Mouse (Mus musculus): Measurements from ENCODE around the gene Dcaf12.

Gene Dcaf12

DNA sequence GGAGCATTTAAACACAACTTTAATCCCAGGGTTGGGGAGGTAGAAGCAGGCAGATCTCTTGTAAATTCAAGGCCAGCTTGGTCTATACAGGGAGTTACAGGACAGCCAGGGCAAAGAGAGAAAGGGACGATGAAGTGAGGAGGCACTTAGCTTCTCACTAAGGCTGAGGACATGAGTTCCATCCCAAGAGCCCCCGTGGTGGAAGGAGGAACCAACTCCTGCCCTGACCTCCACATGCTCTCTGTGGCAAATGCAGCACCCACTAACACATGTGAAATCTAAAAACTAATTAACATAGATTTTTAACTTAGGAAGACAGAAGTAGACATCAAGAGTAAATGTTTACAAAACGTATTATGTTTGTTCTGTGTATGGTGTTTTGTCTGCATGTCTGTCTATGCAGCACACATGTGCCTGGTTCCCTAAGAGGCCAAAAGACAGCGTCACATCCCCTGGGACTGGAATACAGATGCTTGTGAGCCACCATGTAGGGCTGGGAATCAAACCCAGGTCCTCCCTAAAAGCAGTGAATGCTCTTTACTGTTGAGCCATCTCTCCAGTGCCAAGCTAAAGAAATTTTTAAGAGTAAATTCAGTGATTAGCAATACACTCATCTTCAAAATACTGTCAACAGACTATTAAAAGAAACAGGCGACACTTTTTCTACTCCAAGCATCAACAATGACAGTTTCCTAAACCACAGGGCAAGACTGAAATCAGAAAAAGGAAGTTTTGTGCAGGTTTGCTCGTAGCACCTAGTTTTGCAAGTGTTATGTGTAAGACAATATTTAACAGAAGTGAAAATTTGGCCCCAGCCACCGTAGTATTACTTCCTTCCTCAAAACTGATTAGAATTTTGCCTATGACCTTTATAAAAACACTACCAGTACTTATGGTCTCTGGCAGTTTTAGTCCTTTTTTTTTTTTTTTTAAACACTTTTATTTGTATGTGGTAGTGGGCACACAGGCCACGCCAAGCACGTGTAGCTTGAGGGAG, 3.8 kb downstream of the Dcaf12 start:
- peak; percentile 82 to 87 for DNase-seq (ENCODE audit: low spot score in 2 of 2)

DNA sequence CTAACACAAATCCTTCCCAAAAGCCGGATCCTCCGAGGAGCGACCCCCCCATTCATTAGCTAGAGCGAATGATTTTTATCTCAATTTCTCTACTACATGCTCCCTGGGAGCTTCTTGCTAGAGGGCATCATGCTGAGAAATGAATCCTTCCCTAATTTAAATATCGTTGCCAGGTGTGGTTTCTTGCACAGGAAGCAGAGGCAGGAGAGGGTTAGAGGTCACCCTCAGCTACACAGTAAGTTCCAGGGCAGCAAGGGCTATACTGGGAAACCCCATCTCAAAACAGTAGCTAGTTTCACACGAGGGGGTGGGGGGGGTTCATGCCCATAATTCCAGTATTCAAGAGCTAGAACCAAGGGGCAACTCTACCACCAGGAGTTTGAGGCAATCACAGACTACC, 7.3 kb downstream of the Dcaf12 start:
- DNase-seq (ENCODE audit: low spot score in 2 of 2): peak; percentile 62 to 63

DNA sequence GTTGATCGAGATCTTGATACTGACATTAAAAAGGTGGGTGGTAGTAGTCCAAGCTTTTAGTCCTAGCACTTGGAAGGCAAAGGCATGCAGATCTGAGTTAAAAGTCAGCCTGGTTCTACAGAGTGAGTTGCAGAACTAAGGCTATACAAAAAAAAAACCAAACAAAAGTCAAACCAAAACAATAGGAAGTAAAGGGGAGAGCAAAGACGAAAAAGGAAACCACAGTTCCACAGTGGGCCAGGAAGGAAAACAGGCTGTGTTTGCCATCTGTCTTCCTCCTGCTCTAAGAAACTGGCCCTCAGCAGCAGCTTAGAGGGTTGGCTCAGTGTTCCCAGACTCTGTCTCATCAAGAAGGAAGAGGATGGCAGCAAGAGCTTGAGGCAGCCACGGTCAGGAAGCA, 10.4 kb downstream of the Dcaf12 start:
- peak; percentile 50 to 51 for DNase-seq (ENCODE audit: low spot score in 2 of 2)

DNA sequence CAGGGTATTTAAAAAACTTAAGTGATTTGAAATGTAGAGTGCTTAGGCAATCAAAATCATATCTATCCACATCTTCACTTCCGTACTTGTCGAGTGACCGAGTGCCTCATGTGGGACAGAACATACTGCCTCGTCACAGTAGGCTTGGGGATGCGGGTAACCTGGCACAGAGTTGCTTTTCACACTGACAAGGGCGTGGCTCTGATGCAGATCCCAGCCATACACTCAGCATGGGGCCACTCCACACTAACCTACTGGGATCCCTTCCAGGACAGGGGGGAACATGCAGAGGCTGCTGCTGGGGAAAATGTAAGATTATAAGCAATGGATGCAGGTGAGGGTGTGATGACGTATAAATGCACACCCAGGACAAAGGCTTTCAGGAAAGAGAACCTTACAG, 11.0 kb downstream of the Dcaf12 start:
- no peak for DNase-seq (ENCODE audit: low spot score in 2 of 2)

DNA sequence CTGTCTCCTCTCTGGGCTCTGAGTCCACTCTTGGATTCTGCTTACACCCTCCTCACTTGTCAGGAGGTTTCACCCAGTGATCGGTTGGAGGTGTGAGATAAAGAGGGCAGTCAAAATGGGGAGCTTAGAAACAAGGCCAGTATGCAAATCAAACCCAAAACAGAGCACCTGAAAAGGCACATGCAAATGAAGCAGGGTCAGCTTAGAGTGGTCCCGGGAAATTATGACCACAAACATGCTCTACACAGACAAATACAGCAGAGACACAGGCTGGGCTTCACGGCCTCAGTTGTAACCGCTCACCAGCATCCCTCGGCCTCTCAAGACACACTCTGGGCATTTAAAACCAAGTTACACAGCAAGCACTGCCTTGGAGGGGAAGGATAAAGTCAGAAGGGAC, 15.7 kb downstream of the Dcaf12 start:
- no peak for DNase-seq (ENCODE audit: low spot score in 2 of 2)

DNA sequence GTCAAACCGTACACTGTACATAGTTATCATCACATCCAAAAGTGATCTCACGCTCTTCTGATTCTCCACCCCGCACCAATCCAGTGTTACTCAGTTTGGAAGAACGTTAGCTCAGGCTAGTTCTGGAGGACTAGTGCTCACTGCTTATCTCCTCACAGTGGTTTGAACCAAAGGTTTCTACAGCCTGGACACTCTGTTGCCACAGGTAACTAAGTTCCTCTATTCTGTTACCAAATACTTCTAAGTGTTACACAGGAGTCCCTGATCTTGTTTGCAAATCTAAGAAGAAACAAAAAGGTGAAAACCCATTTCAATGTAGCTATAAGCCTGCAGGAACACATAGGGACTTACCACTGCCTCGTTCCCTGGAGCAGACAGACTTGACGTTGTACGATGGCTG, 18.7 kb downstream of the Dcaf12 start:
- DNase-seq (ENCODE audit: low spot score in 2 of 2): no peak

DNA sequence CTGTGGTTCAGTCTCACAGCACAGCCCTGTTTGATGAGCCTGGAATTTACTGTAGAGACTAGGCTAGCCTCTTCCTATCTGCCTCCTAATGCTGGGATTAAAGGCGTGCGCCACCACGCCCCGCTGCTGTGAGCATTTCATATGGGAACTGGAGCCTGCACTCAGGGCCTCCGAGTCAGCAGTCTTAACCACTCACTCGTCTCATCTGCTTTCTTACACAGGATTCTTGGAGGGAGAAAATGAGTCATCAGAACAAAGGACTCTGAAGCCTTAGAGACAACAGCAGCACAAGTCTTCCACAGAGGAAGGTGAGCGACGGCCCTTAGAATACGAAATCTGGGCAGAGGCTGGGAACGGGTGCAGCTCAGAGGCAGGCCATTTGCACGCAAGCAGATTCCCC, 19.2 kb downstream of the Dcaf12 start:
- no peak for DNase-seq (ENCODE audit: low spot score in 2 of 2)

DNA sequence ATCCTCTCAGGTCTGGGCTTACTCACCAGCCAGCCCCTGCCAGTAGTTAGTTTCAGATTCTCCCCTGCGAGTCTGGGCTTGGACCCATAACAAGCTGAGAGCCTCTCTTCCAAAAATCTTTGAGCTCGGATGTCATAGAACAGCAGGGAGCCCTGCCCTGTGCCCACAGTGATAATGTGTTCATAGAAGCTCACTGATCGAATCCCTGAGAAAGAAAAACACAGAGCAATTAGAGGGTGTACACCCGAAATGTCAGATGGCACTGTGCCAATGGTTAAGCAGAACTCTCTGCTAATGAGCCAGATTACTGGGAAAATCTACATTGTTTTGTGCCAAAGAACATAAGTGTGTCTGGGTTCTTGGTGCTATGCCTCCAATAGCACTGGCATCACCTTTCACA, 20.8 kb downstream of the Dcaf12 start:
- DNase-seq (ENCODE audit: low spot score in 2 of 2): no peak

DNA sequence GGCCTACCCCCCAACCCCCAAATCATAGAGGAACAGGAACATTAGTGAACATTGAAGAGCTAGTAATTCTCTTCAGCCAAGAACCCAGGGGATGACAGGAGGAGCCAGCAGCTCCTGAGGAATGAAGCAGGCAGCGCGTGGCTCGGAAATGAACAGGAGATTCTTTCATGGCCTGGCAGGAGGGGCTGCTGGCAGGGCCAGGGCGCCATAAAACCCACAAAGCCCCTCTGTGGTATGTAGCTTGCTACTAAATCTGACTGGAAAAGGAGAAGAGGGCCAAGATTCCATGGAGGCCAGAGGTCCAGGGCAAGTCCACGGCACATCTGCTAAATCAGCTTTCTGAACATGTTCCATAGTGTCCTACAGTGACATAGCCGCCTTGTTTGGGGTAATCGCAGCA, 24.9 kb downstream of the Dcaf12 start:
- DNase-seq (ENCODE audit: low spot score in 2 of 2): no peak

DNA sequence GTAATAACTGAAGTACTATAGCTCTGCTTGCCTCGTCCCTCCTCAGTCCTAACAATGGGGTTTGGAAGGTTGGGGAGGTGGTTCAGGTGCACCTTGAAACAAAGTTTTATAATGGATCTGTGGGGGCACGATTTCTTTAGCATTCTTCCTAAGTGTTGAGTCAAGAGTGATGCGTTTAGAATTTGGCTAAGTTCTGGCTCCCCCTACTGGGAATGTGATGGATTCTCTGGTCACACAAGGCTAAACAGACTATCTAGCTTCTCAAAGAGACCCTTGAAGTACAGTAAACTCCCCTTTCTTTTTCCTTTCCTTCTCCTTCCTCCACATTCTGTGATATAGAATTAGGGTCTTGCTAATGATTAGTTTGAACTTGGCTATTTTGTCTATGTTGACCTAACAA, 28.3 kb downstream of the Dcaf12 start:
- peak; percentile 19 to 48 for DNase-seq (ENCODE audit: low spot score in 2 of 2)

DNA sequence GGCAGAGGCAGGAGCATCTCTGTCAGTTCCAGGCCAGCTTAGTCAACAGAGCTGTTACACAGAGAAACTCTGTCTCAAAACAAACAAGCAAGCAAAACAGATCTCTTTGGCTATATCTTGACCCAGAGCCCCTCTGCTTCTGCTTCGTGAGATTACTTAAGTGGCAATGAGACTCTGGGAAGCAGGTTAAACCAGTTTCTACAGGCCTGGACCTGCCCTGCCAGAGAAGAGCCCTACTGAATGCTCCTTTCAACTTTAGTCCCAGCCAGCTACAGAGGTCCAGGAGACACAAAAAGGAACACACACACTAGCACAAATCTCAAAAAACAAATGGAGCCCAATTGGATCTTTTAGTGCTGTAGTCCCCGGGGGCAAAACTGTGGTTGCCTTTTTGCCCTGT, 30.6 kb downstream of the Dcaf12 start:
- DNase-seq (ENCODE audit: low spot score in 2 of 2): no peak

DNA sequence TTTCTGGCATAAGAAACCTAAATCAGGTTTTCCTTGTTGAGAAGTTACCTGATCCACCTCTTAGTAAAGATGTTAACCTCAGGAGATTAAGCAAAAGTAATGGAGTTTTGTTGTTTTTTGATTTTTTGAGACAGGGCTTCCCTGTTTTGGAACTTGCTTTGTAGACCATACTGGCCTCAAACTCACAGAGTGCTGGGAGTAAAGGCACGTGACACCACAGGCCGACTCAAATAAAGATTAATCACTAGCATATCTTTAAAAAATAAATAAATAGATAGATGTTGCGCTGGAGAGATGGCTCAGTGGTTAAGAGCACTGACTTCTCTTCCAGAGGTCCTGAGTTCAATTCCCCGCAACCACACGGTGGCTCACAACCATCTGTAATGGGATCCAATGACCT, 38.8 kb downstream of the Dcaf12 start:
- no peak for DNase-seq (ENCODE audit: low spot score in 2 of 2)

DNA sequence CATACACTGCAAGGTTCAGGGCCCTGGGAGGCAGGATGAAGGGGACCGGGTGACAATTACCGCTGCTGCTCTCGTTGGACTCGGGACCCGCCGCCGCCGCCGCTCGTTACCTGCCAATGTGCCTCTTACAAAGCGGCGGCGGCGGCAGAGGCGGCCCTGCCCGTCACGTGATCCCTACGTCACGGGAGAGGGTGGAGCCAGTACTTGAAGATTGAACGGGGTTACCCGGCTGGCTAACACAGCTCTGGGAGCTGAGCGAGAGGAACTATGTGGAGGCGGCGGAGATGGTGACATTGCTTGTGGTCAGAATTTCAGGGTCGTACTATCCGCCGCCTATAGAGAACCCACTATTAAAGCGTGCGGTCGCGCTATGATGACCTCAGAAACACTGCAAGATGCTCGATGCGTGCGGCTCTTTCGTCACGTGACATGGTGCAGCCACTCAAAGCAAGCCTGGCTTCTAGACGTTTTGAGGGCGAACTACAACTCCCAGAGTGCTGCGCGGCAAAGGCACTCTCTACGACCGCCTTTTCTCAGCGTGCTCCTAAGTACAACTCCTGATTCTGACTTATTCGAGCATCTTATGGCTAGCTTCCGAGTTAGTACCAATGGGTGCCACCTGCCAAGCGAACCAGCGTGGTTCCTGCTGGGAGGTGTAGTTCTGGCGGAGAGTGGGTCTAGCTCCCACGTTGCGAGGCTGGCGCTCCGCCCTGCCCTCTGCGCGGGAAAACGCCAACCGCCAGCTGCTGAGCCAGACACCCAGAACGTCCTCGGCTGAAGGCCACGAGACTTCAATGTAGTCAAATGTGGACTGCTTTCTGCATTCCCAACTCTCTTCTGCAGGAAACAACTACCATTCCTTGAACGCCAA, 39.5 kb downstream of the Dcaf12 start, which contains the start of gene Ubap2:
Gene Ubap2, minus strand, starts transcription at position 165 of the 871 bp plus-strand sequence.
- DNase-seq (ENCODE audit: low spot score in 2 of 2): peak; percentile 95 to 98

DNA sequence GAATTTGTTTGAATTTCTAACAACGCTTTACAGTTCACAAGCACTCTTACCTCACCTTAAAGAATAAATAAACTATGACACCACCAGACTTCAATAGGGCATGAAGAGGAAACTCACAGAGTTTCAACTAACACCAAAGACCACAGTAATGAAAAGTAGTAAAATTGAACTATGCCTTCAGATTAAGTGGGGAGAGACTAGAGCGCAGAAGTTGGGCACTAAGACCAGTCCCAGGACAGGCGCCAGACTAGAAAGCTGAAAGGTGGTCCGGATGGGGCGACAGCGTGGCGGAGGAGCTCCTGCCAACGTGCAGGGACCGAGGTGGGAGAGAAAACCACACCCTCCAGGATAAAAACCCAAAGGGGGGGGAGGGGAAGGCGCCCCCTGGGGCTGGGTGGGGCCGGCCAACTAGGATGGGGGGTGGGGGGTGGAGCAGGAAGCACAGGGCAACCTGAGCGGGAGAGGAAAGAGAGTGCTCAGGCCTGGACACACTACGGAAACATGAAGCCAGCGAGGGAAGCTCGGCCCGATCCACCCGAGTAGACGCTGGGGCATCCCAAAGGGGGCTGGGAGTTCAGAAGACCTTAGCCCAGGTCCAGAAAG, 40.2 kb downstream of the Dcaf12 start:
- DNase-seq (ENCODE audit: low spot score in 2 of 2): peak in 1 of 2 experiments; percentile 12

DNA sequence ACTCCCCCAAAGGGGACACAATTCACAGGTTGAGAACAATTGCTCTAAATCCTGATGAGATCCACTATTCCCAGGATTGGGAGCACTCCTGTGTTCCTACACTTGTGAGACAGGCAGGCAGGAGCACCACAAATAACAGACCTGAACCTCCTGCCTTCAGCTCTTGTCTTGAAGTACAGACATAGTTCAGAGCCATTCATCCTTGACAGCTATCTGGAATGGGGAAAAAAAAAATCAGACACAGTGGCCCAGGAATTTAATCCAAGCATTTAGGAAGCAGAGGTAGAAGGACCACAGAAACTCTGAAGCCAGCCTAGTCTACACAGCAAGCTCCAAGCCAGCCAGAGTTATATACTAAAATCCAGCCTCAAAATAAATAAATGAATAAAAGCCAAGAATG, 46.6 kb downstream of the Dcaf12 start:
- no peak for DNase-seq (ENCODE audit: low spot score in 2 of 2)

DNA sequence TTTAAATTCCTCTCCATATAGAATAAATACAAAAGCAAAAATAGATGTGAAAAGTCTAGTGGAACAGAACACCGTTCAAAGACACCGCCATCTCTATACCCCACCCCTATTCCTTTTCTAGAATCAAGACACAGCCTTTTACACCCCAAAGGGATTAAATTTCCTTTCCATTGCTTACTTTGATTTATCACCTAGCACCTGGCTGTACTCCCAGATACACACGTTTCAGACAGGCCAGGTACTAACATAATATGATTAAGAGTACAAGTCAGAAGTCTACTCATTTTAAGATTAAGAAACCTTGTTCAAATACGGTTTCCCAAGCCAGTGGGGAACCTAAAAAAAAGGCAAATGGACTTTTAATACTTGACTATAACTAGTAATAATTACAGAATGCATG, 48.3 kb downstream of the Dcaf12 start:
- DNase-seq (ENCODE audit: low spot score in 2 of 2): no peak

DNA sequence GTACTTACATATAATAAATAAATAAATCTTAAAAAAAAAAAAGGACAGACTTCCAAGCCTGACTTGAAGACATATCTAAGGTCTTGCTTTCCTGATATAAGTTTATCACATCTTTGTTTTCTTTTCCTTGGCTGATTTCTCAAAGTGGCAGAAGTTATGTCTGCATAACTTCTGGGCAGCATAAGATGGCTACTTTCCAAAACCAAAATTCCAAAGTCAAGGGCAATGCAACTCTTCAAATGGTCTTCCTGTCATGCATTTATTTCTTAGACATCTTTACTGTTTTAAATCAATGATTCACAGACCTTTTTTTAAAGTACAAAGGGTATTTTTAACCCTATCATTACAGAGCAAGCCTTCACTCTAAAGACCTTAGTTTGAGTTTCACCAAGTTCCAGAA, 54.0 kb downstream of the Dcaf12 start:
- no peak for DNase-seq (ENCODE audit: low spot score in 2 of 2)

DNA sequence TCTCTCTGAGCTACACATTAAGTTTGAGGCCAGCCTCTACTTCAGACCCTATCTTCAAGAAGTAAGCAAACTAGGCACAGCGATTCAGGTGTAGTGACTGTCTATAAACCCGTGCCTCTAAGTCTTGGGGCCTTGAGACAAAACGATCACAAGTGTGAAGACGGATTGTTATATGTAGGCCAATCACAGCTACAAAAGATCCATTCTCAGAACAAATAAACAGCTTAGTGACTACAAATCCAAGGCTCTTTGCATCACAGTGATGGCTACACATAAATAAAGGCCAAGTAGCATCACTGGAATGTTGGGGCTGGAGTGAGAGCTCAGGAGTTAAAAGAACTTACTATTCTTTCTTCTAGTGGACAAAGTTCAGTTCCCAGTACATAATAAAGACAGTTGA, 55.7 kb downstream of the Dcaf12 start:
- DNase-seq (ENCODE audit: low spot score in 2 of 2): no peak

DNA sequence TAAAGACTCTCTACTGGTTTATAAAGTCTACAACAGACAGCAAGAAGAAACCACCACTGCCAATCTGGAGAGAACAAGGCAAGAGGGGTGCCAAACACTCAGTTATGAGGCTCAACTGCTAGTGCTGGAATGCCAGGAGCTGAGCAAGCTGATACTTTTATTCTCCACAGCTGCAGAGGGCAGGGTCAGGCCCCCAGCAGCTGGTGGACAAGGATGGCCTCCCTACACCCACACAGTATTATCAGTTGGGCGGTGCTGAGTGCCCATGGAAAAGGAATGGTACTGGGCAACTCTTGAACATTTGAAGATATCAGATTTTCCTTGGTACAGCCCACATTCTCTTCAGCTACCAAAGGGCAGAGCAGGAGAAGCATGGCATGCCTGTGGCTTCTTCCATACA, 56.9 kb downstream of the Dcaf12 start:
- no peak for DNase-seq (ENCODE audit: low spot score in 2 of 2)

DNA sequence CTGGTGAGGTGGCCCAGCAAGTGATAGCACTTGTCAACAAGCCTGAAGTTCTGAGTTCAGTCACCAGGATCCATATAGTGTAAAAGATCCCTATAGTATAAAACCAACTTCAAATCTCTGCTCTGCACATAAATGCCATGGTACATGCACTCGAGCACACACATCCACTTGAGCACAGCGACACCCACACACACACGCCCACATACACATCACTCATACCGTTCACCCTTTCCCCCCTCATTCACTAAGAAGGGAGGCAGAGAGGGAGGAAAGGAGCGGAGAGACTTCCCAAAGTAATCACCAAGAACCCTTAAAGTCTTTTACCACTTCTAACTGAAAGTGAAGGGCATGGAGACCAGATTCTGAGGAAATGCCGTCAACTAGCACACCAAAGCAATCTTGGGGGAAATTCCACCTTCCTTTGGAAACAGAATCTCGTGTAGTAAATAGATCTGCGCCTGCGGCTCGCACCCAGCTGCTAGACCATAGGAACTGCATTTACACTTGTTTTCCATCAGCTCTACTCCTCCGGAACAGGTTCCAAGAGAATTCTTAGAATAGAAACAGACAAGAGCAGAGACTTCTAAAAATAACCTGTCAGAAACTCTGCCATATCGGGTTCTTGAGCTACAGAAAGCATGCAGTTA, 59.0 kb downstream of the Dcaf12 start:
- DNase-seq (ENCODE audit: low spot score in 2 of 2): no peak

DNA sequence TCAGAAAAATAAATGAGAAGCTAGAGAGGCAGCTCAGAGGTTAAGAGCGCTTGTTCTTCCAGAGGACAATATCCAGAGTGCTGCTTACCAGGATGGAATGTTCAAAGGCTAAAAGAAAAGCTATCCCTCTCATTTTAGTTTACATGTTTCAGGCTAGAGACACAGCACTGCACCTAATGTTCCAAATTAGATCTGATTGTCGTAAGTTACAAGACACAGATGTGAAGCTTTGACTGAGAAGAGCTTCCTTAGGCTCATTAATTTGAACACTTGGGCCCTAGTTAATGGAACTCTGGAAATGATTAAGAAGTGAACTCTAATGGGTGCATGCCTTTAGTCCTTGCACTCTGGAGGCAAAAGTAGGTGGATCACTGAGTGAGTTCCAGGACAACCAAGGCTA, 60.9 kb downstream of the Dcaf12 start:
- no peak for DNase-seq (ENCODE audit: low spot score in 2 of 2)

DNA sequence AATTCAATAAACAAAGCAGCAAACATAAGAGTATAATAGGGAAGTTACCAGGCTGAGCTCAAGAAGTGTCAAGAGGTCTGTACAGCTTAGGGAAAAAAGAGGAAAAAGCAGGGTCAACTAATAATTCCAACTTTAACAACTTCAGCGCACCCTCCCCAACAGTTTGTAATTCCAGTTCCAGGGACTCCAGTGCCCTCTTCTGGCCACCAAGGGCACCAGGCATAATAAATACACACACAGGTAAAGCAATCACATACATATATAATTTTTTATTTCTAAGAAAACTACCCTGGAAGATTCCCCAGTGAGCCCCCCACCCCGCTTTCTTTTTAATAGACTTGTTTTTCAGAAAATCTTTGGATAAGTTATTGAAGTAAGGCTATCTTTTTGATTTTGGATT, 69.3 kb downstream of the Dcaf12 start:
- no peak for DNase-seq (ENCODE audit: low spot score in 2 of 2)

Data from spleen, postnatal 36 days (tissue).